Mouse (Mus musculus): ENCODE data around the gene Fbxw4. TPM values are rescaled to one million over a fixed set of nuclear protein-coding genes. Genes with fewer than 3 reads are reported as not detected.

Fbxw4 gene
- polyA plus RNA-seq, 1 experiment = 81.4 TPM

DNA sequence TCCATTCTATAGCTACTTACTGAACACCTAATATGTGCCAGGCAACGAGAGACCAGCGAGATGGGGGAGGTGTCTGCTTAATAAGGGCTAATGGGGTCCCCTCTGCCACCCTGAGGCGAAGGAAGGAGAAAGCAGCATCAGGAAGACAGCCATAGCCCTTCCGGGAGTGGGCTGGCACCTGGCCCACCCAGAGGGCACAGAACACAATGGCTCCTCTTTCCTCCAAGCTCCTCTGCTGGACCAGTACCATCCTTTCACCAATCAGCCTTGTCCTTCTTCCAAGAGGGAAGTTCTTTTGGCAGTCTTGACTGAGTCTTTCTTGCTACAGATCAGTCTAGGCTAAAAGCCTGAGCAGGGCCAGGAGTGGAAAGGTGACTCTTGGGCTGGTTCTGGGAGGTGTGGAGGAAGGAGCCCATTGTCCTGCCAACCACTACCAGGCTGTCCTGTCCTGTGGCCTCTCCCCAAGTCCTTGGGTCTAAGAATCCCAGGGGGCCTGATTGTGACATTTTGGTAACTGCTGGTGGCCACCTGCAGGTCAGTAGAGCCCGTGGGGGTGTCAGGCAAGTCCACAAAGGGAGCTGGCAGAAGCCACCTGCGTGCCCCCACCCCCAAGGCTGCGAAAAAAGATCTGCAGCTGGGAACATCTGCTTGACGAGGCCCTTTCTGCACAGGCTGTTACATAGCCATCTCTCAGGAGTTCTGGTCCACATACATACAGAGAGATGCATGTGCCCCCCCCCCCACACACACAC, 119.3 kb downstream of the Fbxw4 start:
- Histone ChIP-seq H3K4me3 (ENCODE audit: extremely low read depth, insufficient read depth, insufficient read length) (no peak overlapping the region), H3K36me3 (ENCODE audit: control insufficient read depth, insufficient read depth, low read length) (no peaks in the 10 kb centered on the region), H3K27me3 (ENCODE audit: control insufficient read depth, insufficient read depth, low read length) (peaks cover 1% of the 10 kb centered on the region; the same call in 1 of the 2 replicates), H3K4me1 (ENCODE audit: control insufficient read depth, insufficient read depth, insufficient read length) (0 out of 2 replicates have a peak, but pooled peaks cover 4% of the 10 kb centered on the region), H3K27ac (ENCODE audit: insufficient read depth, low read length) (no peak overlapping the region)
- DNase-seq (ENCODE audit: low read depth in 1 of 2, low spot score in 2 of 2) = no peak
- TF ChIP-seq CTCF (IDR thresholded peaks at IDR 0.05; ENCODE audit: extremely low read depth, insufficient read depth, insufficient read length, insufficient replicate concordance) (no peak), POLR2A (IDR thresholded peaks at IDR 0.05; ENCODE audit: low read depth, low read length) (no peak)
- WGBS = 43% methylated on average over 8 of the region's 8 CpGs

DNA sequence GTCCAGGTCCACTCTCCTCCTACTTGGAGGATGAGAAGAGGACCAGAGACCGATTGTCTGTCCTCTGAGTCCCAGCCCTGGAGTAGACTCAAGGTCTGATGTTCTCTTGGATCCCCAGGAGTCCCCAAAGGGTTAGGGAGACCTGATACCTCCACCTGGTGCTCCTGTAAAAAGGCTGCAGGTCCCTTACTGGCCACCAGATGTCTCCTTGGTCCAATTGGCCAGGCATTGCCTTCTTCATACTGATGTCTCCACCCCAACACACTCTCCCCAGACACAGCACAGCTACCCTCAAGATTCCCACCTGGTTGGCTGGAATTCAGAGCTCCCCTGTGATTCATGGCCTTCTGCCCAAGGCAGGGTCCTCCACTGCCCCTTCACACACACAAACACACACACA, 122.6 kb downstream of the Fbxw4 start:
- H3K4me1 ChIP-seq (ENCODE audit: control insufficient read depth, insufficient read depth, insufficient read length) = 0 out of 2 replicates have a peak, but pooled peaks cover 4% of the 10 kb centered on the region
- peaks cover 1% of the 10 kb centered on the region; the same call in 1 of the 2 replicates for H3K27me3 ChIP-seq (ENCODE audit: control insufficient read depth, insufficient read depth, low read length)
- TF ChIP-seq POLR2A (IDR thresholded peaks at IDR 0.05; ENCODE audit: low read depth, low read length) = no peak
- peak; percentile 64; the same call in 1 of the 2 replicates for TF ChIP-seq CTCF (IDR thresholded peaks at IDR 0.05; ENCODE audit: extremely low read depth, insufficient read depth, insufficient read length, insufficient replicate concordance)
- WGBS = 67% methylated on average over 1 of the region's 1 CpGs
- peak in 1 of 2 experiments; percentile 68 for DNase-seq (ENCODE audit: low read depth in 1 of 2, low spot score in 2 of 2)
- no peak overlapping the region for H3K27ac ChIP-seq (ENCODE audit: insufficient read depth, low read length)
- no peaks in the 10 kb centered on the region for H3K36me3 ChIP-seq (ENCODE audit: control insufficient read depth, insufficient read depth, low read length)
- no peak overlapping the region for H3K4me3 ChIP-seq (ENCODE audit: extremely low read depth, insufficient read depth, insufficient read length)

DNA sequence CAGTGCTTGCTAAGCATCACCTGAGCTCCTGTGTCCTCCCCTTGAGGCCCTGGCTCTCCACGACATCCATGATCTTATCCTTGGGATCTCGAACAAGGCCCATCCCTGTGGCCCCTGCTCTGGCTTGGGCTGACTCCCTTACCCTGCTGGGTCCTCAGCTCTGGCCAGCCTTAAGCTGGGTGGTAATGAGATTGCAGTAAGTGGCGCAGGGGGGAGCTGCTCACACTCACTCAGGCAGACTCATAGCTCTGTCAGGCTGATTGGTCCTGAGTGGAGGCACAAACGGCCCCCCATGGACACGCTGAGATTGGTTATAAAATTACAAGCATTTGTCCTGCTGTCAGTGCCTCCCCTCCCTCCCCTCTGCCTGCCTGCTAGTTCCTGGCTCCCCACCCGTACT, 124.2 kb downstream of the Fbxw4 start:
- no peak for DNase-seq (ENCODE audit: low read depth in 1 of 2, low spot score in 2 of 2)
- TF ChIP-seq POLR2A (IDR thresholded peaks at IDR 0.05; ENCODE audit: low read depth, low read length) (no peak), CTCF (IDR thresholded peaks at IDR 0.05; ENCODE audit: extremely low read depth, insufficient read depth, insufficient read length, insufficient replicate concordance) (no peak)
- 83% methylated on average over 6 of the region's 6 CpGs for WGBS
- Histone ChIP-seq H3K4me1 (ENCODE audit: control insufficient read depth, insufficient read depth, insufficient read length) (peaks cover 3% of the 10 kb centered on the region; the same call in 1 of the 2 replicates), H3K4me3 (ENCODE audit: extremely low read depth, insufficient read depth, insufficient read length) (no peak overlapping the region), H3K36me3 (ENCODE audit: control insufficient read depth, insufficient read depth, low read length) (no peaks in the 10 kb centered on the region), H3K27ac (ENCODE audit: insufficient read depth, low read length) (no peak overlapping the region), H3K27me3 (ENCODE audit: control insufficient read depth, insufficient read depth, low read length) (no peaks in the 10 kb centered on the region)

DNA sequence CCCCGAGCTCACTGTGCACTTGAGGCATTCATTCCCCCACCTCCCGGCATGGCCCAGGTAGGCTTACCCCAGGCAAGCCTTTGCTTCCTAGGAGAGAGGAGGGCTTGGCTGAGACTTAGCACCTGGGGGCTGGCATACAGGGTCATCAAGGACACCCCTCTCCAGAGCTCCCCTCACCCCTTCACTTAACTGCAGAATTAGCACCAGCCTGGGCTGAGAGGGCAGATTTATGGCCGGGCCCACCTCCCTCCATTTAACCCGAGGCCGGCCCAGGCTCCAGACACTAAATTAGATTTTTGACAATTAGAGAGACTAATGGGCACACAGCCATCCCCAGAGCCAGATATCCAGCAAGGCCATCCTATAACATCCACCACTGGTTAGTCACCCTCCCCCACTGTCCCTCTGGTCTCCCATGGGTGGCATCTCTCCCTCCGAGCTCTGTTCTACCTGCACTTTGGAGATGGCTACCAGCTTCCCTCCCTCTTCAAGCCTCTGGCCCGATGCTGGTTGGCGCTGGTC, 124.8 kb downstream of the Fbxw4 start:
- no peak for DNase-seq (ENCODE audit: low read depth in 1 of 2, low spot score in 2 of 2)
- Histone ChIP-seq H3K27me3 (ENCODE audit: control insufficient read depth, insufficient read depth, low read length) (no peaks in the 10 kb centered on the region), H3K4me1 (ENCODE audit: control insufficient read depth, insufficient read depth, insufficient read length) (peaks cover 5% of the 10 kb centered on the region; the same call in 1 of the 2 replicates), H3K27ac (ENCODE audit: insufficient read depth, low read length) (no peak overlapping the region), H3K36me3 (ENCODE audit: control insufficient read depth, insufficient read depth, low read length) (no peaks in the 10 kb centered on the region), H3K4me3 (ENCODE audit: extremely low read depth, insufficient read depth, insufficient read length) (no peak overlapping the region)
- TF ChIP-seq POLR2A (IDR thresholded peaks at IDR 0.05; ENCODE audit: low read depth, low read length) = no peak
- TF ChIP-seq CTCF (IDR thresholded peaks at IDR 0.05; ENCODE audit: extremely low read depth, insufficient read depth, insufficient read length, insufficient replicate concordance) = no peak
- 85% methylated on average over 8 of the region's 8 CpGs for WGBS

DNA sequence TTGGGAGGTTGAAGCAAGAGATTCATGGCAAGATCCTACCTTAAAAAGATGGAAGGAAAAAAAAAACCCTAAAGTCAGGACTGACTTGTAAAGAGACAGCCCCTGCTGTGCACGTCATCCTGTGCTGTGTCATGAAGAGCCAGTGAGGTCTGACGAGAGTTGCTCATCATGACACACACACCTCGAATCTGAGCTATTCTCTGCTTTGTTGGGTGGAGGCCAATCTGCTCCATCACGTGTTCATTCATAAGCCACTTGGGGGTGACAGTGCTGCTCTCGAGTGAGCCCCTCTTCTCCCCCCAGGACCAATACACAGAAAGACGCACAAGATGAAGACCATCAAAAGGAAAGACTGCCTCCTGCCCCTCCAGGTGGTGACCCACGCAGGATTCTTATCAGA, 126.5 kb downstream of the Fbxw4 start:
- Histone ChIP-seq H3K27ac (ENCODE audit: insufficient read depth, low read length) (no peak overlapping the region), H3K36me3 (ENCODE audit: control insufficient read depth, insufficient read depth, low read length) (no peaks in the 10 kb centered on the region), H3K4me1 (ENCODE audit: control insufficient read depth, insufficient read depth, insufficient read length) (peaks cover 8% of the 10 kb centered on the region; the same call in 1 of the 2 replicates), H3K4me3 (ENCODE audit: extremely low read depth, insufficient read depth, insufficient read length) (no peak overlapping the region), H3K27me3 (ENCODE audit: control insufficient read depth, insufficient read depth, low read length) (no peaks in the 10 kb centered on the region)
- DNase-seq (ENCODE audit: low read depth in 1 of 2, low spot score in 2 of 2) = no peak
- WGBS = 62% methylated on average over 7 of the region's 7 CpGs
- TF ChIP-seq CTCF (IDR thresholded peaks at IDR 0.05; ENCODE audit: extremely low read depth, insufficient read depth, insufficient read length, insufficient replicate concordance) (no peak), POLR2A (IDR thresholded peaks at IDR 0.05; ENCODE audit: low read depth, low read length) (no peak)

DNA sequence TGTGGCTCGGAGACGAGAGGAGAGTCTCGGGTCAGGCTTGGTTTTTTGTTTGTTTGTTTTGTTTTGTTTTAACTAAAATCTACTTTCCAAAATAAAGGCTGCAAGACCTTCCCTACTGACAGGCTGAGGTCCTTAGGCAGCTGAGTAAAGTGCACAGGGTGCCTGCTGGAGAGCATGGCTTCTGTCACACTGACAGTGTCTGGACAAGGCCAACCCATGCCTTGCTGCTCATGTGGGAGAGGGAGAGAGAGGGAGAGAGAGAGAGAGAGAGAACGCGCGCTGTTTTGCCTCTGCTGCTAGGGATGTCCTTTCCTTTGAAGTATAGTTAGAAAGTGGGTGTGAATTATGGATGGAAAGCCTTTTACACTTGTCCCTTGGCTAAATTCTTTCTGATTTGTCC, 128.6 kb downstream of the Fbxw4 start:
- DNase-seq (ENCODE audit: low read depth in 1 of 2, low spot score in 2 of 2) = no peak
- 78% methylated on average over 6 of the region's 6 CpGs for WGBS
- H3K4me3 ChIP-seq (ENCODE audit: extremely low read depth, insufficient read depth, insufficient read length) = no peak overlapping the region

More for the DNA sequence above, 128.6 kb downstream of the Fbxw4 start:
- no peaks in the 10 kb centered on the region for H3K27me3 ChIP-seq (ENCODE audit: control insufficient read depth, insufficient read depth, low read length)
- peaks cover 11% of the 10 kb centered on the region; the same call in 1 of the 2 replicates for H3K4me1 ChIP-seq (ENCODE audit: control insufficient read depth, insufficient read depth, insufficient read length)
- no peak overlapping the region for H3K27ac ChIP-seq (ENCODE audit: insufficient read depth, low read length)
- H3K36me3 ChIP-seq (ENCODE audit: control insufficient read depth, insufficient read depth, low read length) = no peaks in the 10 kb centered on the region
- TF ChIP-seq POLR2A (IDR thresholded peaks at IDR 0.05; ENCODE audit: low read depth, low read length) (no peak), CTCF (IDR thresholded peaks at IDR 0.05; ENCODE audit: extremely low read depth, insufficient read depth, insufficient read length, insufficient replicate concordance) (no peak)

Data from spleen, adult 2 months (tissue).